Mouse (Mus musculus): ENCODE results near the gene Hddc3. TPM values are rescaled to one million over a fixed set of nuclear protein-coding genes. Genes with fewer than 3 reads are reported as not detected.

Hddc3 gene
- polyA plus RNA-seq, 1 experiment from 2014 or later, result 78.7 TPM

DNA sequence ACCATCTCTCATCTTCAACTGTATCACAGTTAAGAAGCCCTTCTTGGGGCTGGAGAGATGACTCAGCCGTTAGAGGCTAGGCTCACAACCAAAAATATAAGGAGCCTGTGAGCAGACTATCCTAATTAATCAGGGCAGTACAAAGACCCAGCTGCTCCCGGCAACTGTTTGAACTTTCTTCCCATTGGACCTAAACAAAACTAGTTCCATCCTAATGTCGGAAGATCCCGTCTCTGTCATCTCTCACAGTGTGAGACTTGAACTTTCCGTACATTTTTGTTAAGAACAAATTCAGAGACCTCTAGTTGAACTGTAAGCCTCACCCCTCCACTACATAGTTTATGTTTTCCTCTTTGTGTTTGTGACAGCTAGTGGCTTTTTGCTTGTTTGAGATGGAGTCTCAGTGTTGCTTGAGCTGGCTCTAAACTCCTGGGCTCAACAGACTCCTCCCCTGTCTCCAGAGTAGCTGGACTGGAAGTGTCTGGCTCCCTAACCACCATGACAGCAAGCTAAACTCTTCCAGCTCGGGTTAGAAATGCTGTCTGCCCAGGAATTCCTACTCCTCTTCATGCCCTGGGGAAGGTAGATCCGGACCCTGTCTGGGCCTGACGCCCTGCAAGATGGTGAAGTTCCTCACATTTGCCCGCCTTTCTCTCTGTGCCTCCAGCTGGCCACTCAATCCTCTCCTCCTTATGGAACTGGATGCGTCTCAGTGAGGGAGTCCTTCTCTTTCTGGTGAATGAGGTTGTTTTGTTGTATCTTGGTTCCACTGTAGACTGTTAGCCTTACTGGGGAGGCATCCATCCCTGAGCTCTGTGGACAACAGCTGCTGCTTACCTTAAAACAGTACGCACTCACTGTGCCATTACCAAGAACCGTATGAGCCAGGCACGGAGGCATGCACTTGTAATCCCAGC lies 5.0 kb downstream of the Hddc3 start:
- ATAC-seq (no peak), DNase-seq (ENCODE audit: low read depth, low spot score) (no peak)
- H3K27me3 ChIP-seq, result no peaks in the 10 kb centered on the region

DNA sequence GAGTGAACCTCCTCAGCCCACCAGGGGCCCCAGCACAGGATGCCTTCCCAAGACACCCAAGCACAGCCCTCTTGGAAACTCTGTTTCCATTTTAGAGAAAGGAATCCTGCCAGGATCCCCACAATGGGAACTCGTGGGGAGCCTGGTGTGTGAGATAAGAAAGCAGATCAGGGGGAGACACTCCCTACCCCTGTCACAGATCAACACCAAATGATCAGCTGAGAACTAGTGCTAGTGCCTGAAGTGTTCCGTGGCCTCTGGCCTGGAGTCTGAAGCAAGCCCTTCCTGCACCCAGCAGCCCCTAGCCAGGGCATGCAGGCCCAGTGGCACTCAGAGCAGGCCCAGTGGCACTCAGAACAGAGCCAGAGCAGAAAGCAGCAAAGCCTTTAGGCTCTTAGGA lies 7.9 kb downstream of the Hddc3 start:
- CTCF ChIA-PET, result no interaction called here
- in situ Hi-C loops (cut with MboI; ENCODE audit: low pct_unique_long_range_greater_than_20kb), result no loop called here
- H3K27me3 ChIP-seq, result no peaks in the 10 kb centered on the region
- DNase-seq (ENCODE audit: low read depth, low spot score) (no peak), ATAC-seq (no peak)
- TF ChIP-seq CTCF (IDR thresholded peaks at IDR 0.05), result no peak
- POLR2A ChIA-PET, result no interaction called here

More for the DNA sequence above, 5.0 kb downstream of the Hddc3 start:
- ChIA-PET CTCF (interaction anchor here (1.3 kb wide), 1 partner anchor 236 kb away, joined by 3 read pairs; no protein-coding TSS in a partner anchor), POLR2A (no interaction called here)
- no peak for TF ChIP-seq CTCF (IDR thresholded peaks at IDR 0.05)
- in situ Hi-C loops (cut with MboI; ENCODE audit: low pct_unique_long_range_greater_than_20kb), result no loop called here

DNA sequence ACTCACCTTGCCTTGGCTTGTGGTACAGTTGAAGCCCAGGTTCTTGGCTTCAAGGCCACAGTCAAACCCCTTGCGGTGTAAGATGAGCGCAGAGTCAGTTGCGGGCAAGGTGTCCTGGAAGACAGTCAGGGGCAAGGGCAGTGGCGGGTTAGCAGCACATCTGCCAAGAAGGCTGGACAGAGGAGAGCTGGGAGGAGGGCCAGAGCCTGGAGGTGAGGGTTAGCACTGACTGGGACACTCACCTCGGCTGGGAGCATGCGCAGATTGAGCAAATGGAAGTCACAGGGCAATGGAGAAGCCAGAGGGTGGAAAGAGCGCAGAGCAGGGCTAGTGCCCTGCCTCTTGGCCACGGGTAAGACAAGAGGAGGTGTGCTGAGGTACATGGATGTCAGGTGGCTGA lies 10.0 kb downstream of the Hddc3 start:
- POLR2A ChIA-PET, result interaction anchor here (1.0 kb wide), 1 partner anchor 9 kb away, joined by 4 read pairs; no protein-coding TSS in a partner anchor
- in situ Hi-C loops (cut with MboI; ENCODE audit: low pct_unique_long_range_greater_than_20kb), result no loop called here
- DNase-seq (ENCODE audit: low read depth, low spot score), result no peak
- CTCF ChIA-PET, result no interaction called here
- no peak for ATAC-seq
- no peaks in the 10 kb centered on the region for H3K27me3 ChIP-seq
- TF ChIP-seq CTCF (IDR thresholded peaks at IDR 0.05), result no peak

DNA sequence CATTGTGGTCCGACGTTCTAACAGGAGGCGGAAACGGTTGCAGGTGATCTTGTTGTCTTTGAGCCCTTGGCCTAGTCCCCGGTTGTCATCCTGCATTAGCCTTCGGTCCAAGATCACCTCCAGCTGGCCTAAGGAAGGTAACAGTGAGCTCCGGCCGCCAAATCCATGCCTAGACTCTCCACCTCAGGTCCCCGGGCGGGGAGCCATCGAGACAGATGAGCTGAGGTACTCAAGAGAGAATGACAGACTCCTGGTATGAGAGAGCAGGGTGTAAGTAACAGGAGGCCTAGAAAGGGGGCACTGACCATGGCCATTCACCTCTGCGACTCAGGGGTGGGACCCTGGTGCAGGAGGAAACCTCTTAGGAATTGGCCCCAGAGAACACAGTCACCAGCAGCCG lies 13.4 kb downstream of the Hddc3 start:
- ChIA-PET POLR2A (interaction anchor here (1.1 kb wide), 1 partner anchor 11 kb away, joined by 3 read pairs; no protein-coding TSS in a partner anchor), CTCF (interaction anchor here (1.4 to 1.6 kb wide), 2 partner anchors 9 to 14 kb away, joined by 3 to 5 read pairs; no protein-coding TSS in a partner anchor)
- ATAC-seq (no peak), DNase-seq (ENCODE audit: low read depth, low spot score) (no peak)
- in situ Hi-C loops (cut with MboI; ENCODE audit: low pct_unique_long_range_greater_than_20kb), result no loop called here
- H3K27me3 ChIP-seq, result no peaks in the 10 kb centered on the region
- no peak for TF ChIP-seq CTCF (IDR thresholded peaks at IDR 0.05)

DNA sequence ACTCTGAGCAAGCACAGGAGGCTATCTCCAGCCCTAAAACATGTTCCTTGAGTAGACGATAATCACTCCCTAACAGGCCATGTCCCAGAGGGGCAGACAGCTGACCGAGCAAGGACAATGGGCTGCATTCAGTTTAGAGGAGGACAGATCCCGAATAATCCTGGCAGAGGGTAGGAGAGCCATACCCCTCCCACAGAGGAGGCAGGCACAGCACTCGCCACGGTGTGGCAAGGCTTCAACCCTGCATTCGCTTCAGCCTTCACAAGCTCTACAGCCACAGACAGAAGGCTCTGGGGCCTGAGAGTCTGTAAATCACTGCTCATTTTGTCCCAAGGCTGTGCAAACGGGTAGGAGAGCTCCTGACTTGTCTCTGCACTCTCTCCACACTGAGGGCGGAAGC lies 14.3 kb downstream of the Hddc3 start:
- DNase-seq (ENCODE audit: low read depth, low spot score) (no peak), ATAC-seq (no peak)
- no peak for TF ChIP-seq CTCF (IDR thresholded peaks at IDR 0.05)
- POLR2A ChIA-PET, result no interaction called here
- H3K27me3 ChIP-seq, result no peaks in the 10 kb centered on the region
- CTCF ChIA-PET, result interaction anchor here (1.3 to 1.6 kb wide), 3 partner anchors 8 to 14 kb away, joined by 3 to 5 read pairs (median 4); partner anchors contain the start of gene Hddc3
- in situ Hi-C loops (cut with MboI; ENCODE audit: low pct_unique_long_range_greater_than_20kb), result no loop called here

DNA sequence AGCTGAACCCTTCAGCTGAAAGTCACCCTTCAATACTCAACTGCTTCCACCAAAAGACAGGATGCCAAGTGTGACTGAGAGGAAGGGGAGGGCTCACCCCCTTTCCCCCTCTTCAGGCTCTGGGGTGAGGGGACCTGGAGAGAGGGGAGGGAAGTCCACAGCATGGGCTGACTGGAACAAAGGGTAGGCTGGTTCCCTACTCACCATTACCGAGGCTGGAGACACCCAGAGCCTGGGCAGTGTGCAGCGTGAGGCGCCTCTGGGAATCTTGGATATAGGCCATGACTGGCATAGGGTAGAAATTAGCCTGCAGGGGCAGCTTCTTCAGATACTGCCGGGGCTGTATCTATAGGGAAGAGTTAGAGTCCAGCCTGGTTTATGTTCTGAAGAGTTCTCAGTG lies 15.1 kb downstream of the Hddc3 start:
- DNase-seq (ENCODE audit: low read depth, low spot score) (no peak), ATAC-seq (no peak)
- CTCF ChIA-PET, result interaction anchor here (1.3 to 1.6 kb wide), 2 partner anchors 12 to 15 kb away, joined by 4 to 5 read pairs; partner anchors contain the start of gene Hddc3
- POLR2A ChIA-PET, result interaction anchor here (0.9 kb wide), 1 partner anchor 243 kb away, joined by 3 read pairs; the partner anchor contains the start of gene Idh2
- no peaks in the 10 kb centered on the region for H3K27me3 ChIP-seq
- in situ Hi-C loops (cut with MboI; ENCODE audit: low pct_unique_long_range_greater_than_20kb), result no loop called here
- no peak for TF ChIP-seq CTCF (IDR thresholded peaks at IDR 0.05)

DNA sequence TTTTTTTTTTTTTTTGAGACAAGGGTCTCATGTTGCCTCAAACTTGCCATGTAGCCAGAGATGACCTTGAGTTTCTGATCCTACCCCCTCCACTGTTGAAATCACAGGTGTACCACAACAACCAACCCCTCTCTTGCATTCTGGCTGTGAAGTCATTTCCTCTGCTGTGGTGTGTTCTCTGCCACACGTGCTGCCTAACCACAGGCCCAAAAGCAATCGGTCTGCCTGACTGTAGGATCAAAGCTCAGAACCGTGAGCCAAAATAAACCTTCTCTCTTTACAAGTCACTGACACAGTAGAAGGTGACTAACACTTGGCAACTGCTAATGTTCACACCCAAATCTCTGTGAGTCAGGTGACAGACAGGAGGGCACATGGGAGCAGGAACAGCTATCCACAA lies 17.5 kb downstream of the Hddc3 start:
- TF ChIP-seq CTCF (IDR thresholded peaks at IDR 0.05), result no peak
- no peaks in the 10 kb centered on the region for H3K27me3 ChIP-seq
- ATAC-seq (no peak), DNase-seq (ENCODE audit: low read depth, low spot score) (no peak)
- ChIA-PET CTCF (no interaction called here), POLR2A (no interaction called here)
- in situ Hi-C loops (cut with MboI; ENCODE audit: low pct_unique_long_range_greater_than_20kb), result no loop called here

DNA sequence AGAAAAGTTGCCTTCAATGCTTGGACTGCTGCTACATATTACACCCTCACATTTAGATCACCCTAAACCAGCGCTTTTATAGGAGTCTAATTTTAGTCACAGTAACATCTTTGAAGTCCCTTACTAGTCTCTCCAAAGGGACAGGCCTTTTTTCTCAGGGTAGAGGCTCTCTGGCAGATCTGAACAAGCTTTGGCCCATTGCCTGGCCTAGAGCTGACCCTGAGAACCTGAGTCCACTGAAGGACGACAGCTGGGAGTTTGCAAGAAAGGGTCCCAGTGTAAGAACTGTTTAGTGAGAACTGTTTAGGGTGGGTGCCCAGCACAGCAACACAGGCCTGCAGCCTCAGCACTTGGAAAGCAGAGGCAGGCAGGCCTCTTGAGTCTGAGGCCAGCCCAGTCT lies 22.9 kb downstream of the Hddc3 start:
- no peak for DNase-seq (ENCODE audit: low read depth, low spot score)
- CTCF ChIA-PET, result interaction anchor here (1.3 to 4.2 kb wide), 2 partner anchors 9 to 24 kb away, joined by 3 to 20 read pairs; partner anchors contain the start of genes Hddc3 and Unc45a
- no peak for ATAC-seq
- no peak for TF ChIP-seq CTCF (IDR thresholded peaks at IDR 0.05)
- in situ Hi-C loops (cut with MboI; ENCODE audit: low pct_unique_long_range_greater_than_20kb), result no loop called here
- H3K27me3 ChIP-seq, result no peaks in the 10 kb centered on the region
- POLR2A ChIA-PET, result no interaction called here

DNA sequence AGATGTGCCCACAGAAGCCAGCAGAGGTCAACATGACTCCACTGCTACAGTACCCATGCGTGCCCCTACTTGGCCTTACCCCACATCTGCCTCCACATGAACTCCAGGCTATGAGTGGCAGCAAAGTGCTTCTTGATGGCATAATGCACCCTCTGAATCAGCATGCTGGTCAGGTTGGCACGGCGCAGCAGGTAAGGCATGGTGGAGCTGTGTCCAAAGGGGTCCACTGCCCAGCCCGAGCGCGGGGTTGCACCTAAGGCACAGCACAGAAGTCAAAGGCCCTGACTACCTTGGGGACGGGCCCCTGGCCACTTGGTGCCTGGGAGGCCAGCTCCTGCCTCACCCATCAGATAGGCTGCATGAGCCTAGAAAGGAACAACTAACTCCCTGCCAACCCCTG lies 24.3 kb downstream of the Hddc3 start:
- TF ChIP-seq CTCF (IDR thresholded peaks at IDR 0.05), result no peak
- ATAC-seq, result no peak

DNA sequence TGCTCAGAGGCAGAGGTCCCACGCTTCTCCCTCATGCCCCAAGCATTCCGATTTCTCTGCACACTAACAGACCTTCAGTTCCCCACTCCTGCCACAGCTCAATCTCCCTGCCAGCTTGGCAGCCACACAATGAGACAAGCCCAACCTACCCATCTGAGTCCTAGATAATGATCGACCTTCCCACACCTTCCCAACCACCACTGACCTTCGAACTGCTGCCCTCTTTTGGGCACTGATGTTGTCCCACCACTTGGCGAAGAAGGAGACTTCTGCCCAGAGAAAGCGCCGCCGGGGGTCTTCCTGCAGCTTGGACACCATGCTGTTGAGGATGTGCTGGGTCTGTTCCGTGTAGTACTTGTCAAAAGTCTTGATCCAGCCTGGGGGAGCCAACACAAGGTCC lies 25.1 kb downstream of the Hddc3 start:
- DNase-seq (ENCODE audit: low read depth, low spot score) (no peak), ATAC-seq (no peak)
- ChIA-PET POLR2A (no interaction called here), CTCF (interaction anchor here (4.2 kb wide), 1 partner anchor 26 kb away, joined by 20 read pairs; the partner anchor contains the start of genes Hddc3 and Unc45a)
- in situ Hi-C loops (cut with MboI; ENCODE audit: low pct_unique_long_range_greater_than_20kb), result no loop called here
- no peak for TF ChIP-seq CTCF (IDR thresholded peaks at IDR 0.05)
- no peaks in the 10 kb centered on the region for H3K27me3 ChIP-seq

More for the DNA sequence above, 24.3 kb downstream of the Hddc3 start:
- no peak for DNase-seq (ENCODE audit: low read depth, low spot score)
- H3K27me3 ChIP-seq, result no peaks in the 10 kb centered on the region
- POLR2A ChIA-PET, result interaction anchor here (1.5 kb wide), 1 partner anchor 11 kb away, joined by 3 read pairs; no protein-coding TSS in a partner anchor
- CTCF ChIA-PET, result interaction anchor here (1.2 to 4.2 kb wide), 2 partner anchors 10 to 25 kb away, joined by 3 to 20 read pairs; partner anchors contain the start of genes Hddc3 and Unc45a
- in situ Hi-C loops (cut with MboI; ENCODE audit: low pct_unique_long_range_greater_than_20kb), result no loop called here

Measured in Patski (cell line).